Mouse (Mus musculus) natural killer cell, adult 2 months (primary cell): ENCODE measurements around the gene Nt5e.
A peak's percentile ranks its signal among the peaks of the same experiment; 100 is the strongest.

Source experiments
- DNase-seq, 2 experiments: peaks; one replicate each; pipeline ENCODE4 v3.0.0; 2022; ENCODE audit warnings: low spot score in 2 of 2

Gene Nt5e

DNA sequence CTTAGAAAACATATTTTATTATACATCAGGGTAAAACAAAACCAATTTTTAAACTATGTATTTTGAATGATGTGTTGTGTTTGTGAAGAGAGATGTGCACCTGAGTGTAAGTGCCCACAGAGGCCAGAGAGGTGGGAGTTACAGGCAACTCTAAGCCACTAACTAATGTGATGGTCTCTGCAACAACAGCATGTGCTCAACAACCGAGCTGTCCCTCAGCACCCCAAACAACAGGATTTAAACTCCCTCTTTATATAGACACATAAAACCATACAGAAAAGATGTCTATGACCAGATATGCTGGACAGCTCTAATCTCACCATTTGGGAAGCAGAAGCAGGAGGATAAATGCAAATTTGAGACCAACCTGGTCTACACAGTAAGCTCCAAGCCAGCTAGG, 53.5 kb downstream of the Nt5e start:
- no peak for DNase-seq

DNA sequence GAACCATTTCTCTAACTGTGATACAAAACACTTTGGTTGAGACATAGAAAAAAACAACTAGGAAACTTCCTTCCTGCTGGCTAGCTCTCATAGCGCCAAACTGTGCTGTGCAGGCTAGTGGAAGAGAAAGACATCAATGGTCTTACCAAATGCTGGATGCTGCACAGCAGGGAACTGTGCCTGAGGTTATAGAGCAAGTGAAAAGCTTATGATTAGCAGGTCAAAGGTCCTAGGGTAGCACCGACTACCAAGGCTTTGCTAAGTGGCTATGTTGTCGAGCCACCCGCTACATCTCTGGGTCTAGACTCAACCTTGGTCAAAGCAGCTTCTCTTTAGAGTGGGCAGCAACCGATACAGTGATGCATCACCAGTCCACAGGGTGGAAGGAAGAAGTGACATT, 61.8 kb downstream of the Nt5e start:
- no peak for DNase-seq

DNA sequence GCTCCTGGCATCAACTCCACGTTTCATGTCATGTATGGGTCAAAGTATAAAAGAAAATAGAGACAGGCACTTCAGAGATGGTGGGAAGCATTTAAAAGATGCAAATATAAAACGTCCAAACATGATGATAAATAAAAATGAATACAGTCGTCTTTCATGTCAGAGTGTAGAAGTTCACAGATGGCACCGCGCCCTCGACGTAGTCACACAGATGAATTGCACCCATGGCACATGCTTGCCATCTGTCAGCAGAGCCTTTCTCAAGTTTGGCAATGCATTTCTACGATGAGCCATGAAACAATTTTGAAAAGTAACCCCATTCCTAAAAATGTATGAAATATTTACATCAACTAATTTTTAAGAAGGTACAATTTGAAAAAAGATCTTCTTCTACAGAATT, 67.9 kb downstream of the Nt5e start:
- no peak for DNase-seq

DNA sequence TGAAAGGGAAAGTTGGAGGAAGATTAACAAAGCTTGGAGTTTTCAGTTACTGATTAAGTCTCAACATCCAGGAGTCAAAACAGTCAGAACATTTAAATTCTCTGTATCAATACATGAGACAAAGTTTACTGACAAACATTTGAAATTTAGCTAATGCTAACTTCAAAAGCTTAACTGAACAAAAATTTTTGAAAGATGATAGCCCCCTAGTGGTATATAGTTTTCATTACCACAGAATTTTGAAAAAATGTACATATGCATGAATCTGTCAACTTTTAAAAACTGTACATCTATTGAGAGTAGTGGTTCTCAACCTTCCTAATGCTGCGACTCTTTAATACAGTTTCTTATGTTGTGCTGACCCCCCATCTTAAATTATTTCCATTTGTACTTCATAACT, 71.5 kb downstream of the Nt5e start:
- DNase-seq = no peak

DNA sequence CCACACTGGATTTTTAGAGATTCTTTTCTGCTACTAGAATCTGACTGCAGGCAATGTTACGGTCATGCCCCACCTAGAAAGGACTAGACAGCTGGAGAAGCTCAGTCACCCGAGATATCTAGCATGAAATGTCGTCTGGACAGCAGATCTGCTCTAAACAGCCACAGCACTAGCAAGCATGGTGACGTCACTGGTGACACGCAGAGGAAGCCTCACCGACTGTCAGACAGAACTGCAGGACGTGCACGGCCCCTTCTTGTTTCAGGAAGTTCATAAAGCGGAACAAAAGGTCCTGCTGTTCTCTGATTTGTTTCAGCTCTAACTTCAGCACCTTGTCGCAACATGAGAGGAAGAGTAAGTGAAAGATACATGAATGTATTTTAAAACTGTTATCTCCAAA, 77.1 kb downstream of the Nt5e start:
- DNase-seq = peak; percentile 10 to 61

DNA sequence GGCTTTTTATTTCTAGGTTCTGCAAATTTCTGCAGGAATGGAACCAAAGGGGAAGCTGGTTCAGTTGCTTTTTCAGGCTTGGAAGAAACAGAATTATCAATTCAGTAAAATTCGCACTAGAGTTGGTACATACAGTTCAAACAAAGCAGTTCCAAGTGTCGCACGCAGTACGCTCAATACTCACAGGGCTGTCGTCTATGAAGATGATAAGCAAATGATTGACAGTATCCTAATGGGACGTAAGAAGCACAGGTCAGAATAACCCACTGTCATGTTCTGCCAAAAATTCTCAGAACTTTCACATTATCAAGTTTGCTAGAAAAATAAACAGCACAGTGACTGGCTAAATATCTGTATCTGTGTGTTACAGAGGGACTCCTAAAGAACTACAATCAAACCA, 77.5 kb downstream of the Nt5e start:
- DNase-seq = no peak

DNA sequence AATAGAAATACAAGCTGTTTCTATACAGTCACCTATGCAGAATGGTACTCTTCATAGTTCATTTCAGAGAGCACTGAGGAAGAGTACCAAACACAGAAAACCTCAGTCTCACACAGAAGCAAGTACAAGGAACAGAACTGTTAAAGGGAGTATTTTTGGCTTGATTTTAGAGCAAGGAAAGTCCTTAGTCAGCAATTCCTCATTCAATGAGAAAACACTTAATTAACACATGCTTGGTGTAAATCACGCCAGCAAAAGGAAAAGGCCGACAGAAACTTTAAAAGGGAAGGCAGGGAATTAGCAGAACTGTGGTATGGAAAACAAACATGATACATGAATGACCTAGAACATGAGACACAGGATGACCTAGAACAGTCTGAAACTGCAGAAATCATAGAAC, 83.0 kb downstream of the Nt5e start:
- no peak for DNase-seq

DNA sequence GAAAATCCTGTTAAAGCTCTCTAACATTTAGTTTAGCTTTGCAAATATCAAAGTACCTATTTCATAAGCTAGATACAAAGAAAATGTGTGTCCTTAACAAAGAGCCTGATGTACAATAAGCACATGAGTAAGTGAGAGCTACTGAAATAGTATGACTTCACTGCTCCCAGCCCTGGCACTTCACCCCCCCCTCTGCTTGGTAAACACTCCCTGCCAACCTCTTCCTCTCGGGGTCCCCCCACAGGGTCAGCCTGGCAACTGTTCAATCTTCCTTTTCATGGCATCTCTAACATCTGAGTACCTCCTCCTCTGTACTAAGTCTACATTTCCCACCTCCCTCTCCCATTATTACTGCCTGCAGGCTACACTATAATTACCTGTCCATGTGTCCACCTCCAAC, 89.8 kb downstream of the Nt5e start:
- no peak for DNase-seq
